Mouse (Mus musculus): ENCODE measurements around the gene Zdhhc19.

Zdhhc19 gene

DNA sequence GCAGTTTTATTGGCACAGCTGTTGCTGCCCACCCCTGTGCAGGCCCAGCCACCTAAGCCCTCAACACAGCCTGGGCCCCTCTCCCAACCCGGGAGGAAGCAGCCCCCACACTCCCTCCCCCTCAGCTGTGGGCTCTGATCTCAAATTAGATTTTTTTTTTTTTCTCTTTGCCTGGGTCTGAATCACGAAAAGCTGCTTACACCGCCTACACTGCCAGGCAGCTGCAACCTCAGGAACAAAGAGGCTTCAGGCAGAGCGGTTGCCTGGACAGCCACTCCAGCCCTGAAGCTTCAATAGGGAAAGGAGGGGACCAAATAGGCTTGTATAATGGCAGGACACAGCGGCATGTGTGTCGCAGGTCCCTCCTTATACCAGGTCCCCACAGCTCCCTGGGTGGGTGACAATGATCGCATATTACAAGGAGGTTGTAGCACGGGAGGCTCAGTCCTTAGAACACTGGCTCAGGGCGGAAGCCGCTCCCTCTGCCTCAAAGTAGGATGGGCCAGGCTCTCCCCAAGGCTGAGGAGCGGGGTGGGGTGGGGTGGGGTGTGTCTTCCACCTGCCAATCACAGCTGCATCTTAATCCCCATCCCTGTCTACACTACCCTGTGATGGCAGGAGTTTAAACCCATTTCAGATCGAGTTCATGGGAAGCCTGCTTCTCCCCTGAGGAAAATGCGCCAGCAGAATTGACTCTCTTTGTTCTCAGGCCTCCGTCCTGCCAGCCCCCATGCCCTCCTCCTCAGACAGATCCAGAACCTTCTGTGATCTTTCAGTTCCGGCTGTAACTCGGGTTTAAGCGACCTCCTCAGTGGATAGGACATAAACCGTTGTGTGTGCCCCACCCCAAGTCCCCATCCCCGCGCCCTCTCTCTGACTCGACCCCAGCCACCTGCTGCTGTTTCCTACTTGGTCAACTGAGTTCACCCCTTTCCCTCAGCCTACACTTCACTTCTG lies 20.2 kb downstream of the Zdhhc19 start:
- H3K27me3 ChIP-seq (ENCODE audit: control insufficient read depth, insufficient read depth, low read length, poor library complexity, severe bottlenecking) = no peaks in the 10 kb centered on the region
- DNase-seq (ENCODE audit: low read depth, low spot score) = peak; percentile 37
- H3K36me3 ChIP-seq (ENCODE audit: control insufficient read depth, insufficient read depth, low read length, poor library complexity, severe bottlenecking) = no peaks in the 10 kb centered on the region

DNA sequence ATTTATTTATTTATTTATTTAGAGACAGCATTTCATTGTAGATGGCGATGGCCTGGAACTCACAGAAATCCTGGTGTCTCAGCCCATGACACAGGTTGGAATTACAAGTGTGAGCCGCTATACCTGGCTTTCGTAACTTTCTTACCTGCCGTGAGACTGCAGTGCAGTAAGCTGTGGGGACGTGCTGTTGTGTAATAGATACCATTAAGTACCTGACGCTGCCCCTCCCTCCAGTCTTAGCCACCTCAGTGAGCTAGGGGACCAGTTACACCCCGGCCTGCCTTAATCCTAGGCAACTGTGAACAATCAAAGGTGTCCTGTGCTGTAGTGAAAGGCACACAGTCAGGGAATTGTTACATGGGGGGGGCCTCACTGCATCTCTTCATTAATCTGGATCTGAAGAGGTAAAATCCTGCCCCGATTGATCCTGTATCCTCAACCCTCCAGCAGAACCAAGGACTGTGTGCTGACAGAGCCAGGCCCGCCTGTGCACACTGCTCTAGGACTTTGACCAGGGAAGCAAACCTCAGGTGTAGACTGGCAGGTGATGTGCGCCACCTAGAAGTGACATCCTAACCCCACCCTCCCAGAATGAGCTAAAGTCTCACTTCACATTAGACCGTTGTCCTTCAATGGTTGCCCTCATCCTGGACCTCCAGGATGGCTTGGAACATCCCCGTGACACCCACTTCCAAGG lies 21.9 kb downstream of the Zdhhc19 start:
- H3K36me3 ChIP-seq (ENCODE audit: control insufficient read depth, insufficient read depth, low read length, poor library complexity, severe bottlenecking) = no peaks in the 10 kb centered on the region
- no peaks in the 10 kb centered on the region for H3K27me3 ChIP-seq (ENCODE audit: control insufficient read depth, insufficient read depth, low read length, poor library complexity, severe bottlenecking)
- no peak for DNase-seq (ENCODE audit: low read depth, low spot score)

DNA sequence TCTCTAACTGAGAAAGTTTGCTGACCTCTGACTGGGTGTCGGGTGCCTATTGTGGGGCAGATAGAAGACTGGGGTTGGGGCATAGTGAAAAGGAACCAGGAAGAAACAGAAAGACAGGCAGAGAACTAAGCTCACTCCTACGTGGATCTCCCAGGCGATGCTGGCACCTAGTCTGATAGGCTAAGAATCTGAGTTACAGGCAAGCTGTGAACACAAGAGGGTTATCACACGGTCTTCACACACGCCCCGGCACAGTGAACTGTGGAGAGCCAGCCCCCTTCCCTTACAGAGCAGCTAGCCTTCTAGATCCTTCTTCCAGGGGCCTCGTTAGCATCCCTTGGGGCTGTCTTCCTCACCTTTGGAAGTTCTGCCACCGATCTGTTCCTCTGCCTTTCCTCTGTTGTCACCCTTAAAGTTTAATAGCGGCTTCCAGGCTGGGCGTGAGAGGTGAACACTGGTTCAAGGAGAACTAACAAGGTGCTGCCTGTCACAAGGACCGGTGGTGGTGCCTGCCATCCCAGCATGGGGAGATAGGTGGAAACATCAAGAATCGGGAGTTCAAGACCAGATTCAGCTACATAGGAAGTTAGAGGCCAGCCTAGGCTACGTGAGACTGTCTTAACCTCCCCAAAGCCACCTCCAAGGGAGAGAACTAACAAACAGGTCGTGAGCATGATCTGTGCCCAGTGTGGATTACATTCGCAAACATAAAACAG lies 23.7 kb downstream of the Zdhhc19 start:
- Histone ChIP-seq H3K36me3 (ENCODE audit: control insufficient read depth, insufficient read depth, low read length, poor library complexity, severe bottlenecking) (no peaks in the 10 kb centered on the region), H3K27me3 (ENCODE audit: control insufficient read depth, insufficient read depth, low read length, poor library complexity, severe bottlenecking) (no peaks in the 10 kb centered on the region)
- peak; percentile 25 for DNase-seq (ENCODE audit: low read depth, low spot score)

DNA sequence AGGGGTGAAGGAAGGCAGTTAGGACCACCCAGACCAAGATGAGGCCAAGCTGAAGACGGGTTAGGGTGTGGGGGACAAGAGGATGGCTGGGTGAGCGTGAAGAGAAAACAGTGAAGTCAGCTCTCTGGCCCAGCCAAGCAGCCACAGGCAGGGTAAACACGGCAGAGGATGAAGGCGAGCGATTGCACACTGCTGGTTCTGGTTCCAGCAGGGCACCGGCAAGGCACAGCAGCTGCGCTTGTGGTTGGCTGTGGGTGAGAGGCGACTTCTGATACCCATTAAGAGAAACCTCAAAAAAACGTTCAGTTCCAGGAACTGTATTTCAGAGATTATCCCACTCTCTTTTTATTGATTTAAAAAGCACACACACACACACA lies 24.3 kb downstream of the Zdhhc19 start:
- no peaks in the 10 kb centered on the region for H3K36me3 ChIP-seq (ENCODE audit: control insufficient read depth, insufficient read depth, low read length, poor library complexity, severe bottlenecking)
- DNase-seq (ENCODE audit: low read depth, low spot score) = peak; percentile 57
- H3K27me3 ChIP-seq (ENCODE audit: control insufficient read depth, insufficient read depth, low read length, poor library complexity, severe bottlenecking) = no peaks in the 10 kb centered on the region

DNA sequence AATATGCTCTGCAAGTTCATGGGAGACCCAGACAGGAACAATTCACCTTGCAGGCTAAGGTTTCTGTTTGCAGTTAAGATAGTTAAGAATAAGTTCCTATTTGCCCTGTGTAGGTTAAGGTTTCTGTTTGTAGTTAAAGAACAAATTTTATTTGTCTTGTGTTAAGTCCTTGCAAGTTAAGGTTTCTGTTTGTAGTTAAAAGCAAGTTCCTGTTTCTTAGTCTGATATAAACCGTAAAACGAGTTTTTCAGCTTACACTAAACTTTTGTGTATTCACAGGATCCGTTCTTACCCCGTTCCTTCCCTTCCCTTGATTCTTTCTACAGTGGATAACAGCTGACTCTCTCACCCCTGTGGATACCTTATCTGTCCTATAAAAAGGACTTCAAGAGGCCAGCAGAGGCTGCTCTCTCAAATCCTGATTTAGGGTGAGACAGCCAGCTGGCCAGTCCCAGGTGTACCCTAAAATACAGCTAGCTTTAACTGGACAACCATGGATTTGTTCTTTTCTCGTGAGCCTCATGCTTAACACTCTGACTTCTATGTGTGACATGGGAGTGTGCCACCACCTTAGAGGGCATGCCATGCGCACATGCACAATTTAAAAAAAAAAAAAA lies 26.6 kb downstream of the Zdhhc19 start:
- Histone ChIP-seq H3K36me3 (ENCODE audit: control insufficient read depth, insufficient read depth, low read length, poor library complexity, severe bottlenecking) (no peaks in the 10 kb centered on the region), H3K27me3 (ENCODE audit: control insufficient read depth, insufficient read depth, low read length, poor library complexity, severe bottlenecking) (no peaks in the 10 kb centered on the region)
- peak; percentile 25 for DNase-seq (ENCODE audit: low read depth, low spot score)

DNA sequence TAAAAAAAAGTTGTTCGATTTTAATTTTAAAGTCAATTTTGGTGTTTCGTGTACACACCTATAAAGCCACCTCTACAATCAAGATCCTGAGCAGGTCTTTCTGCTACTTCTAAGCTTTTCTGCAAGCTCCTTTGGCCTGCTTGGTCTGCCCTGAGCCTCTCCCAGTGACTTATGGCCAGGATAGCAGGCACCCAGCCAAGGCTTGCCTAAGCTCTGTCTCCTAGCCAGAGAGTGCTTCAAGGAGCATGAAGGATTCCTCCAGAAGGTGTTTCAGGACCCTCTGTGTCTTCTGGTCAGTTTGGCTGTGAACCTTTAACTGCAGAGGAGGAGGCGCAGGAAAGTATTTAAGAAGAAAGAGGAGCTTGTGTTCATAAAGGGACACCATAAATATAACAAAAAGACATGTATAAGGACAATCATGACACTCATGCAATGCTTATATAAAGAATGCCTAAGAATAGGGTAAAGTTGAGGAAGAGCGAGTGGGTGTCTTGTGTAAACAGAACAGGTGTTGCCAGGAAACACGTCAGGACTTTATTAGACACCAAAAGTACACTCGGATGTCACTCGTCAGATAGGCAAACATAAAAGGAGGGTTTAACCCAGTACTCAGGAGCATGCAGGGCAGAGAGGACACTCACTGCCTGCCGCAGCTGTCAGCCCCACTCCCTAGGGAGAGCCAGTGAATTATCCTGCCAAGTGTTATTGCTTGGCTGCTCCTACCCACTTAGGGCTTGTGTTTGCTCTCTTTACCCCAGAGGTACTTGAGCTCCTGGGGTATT lies 27.6 kb downstream of the Zdhhc19 start:
- peak; percentile 68 for DNase-seq (ENCODE audit: low read depth, low spot score)
- no peaks in the 10 kb centered on the region for H3K36me3 ChIP-seq (ENCODE audit: control insufficient read depth, insufficient read depth, low read length, poor library complexity, severe bottlenecking)
- no peaks in the 10 kb centered on the region for H3K27me3 ChIP-seq (ENCODE audit: control insufficient read depth, insufficient read depth, low read length, poor library complexity, severe bottlenecking)

DNA sequence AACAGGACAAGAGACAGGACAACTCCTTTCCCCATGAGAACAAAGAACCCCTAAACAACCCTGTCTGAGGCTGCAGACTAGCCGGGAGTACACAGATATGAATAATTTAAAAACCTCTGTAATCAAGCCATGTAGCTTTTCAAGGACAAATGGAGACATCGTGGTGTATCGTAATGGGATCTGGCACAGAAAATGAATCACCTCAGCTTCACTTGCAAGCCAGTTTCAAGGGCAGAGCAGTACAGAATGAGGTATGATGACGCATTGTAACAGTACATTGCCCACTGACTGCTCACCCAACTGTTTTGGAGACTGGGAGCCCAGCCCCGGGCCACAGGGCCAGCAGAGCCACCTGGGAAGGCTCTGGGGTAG lies 28.2 kb downstream of the Zdhhc19 start:
- DNase-seq (ENCODE audit: low read depth, low spot score) = peak; percentile 22
- no peaks in the 10 kb centered on the region for H3K36me3 ChIP-seq (ENCODE audit: control insufficient read depth, insufficient read depth, low read length, poor library complexity, severe bottlenecking)

DNA sequence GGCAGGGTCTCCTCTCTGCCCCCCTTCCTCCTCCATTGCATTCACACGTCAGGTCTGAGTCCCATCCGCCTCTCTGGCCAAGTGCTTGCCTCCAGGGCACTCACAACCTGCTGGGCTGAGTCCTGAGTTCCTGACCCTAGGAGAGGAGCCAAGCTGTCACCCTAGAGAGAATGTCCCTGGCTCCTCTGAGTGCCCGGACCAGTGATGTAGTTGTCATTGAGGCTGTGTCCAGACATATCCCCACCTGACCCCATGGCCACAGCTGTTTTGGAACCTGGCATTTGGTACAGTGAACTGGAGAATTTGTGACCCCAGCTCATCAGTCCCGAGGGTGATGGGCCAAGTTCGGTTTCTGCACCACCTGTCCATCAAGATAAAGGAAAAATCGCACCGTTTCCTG lies 30.8 kb downstream of the Zdhhc19 start:
- DNase-seq (ENCODE audit: low read depth, low spot score) = no peak
- no peaks in the 10 kb centered on the region for H3K36me3 ChIP-seq (ENCODE audit: control insufficient read depth, insufficient read depth, low read length, poor library complexity, severe bottlenecking)
- H3K27me3 ChIP-seq (ENCODE audit: control insufficient read depth, insufficient read depth, low read length, poor library complexity, severe bottlenecking) = no peaks in the 10 kb centered on the region

More for the DNA sequence above, 28.2 kb downstream of the Zdhhc19 start:
- H3K27me3 ChIP-seq (ENCODE audit: control insufficient read depth, insufficient read depth, low read length, poor library complexity, severe bottlenecking) = no peaks in the 10 kb centered on the region

DNA sequence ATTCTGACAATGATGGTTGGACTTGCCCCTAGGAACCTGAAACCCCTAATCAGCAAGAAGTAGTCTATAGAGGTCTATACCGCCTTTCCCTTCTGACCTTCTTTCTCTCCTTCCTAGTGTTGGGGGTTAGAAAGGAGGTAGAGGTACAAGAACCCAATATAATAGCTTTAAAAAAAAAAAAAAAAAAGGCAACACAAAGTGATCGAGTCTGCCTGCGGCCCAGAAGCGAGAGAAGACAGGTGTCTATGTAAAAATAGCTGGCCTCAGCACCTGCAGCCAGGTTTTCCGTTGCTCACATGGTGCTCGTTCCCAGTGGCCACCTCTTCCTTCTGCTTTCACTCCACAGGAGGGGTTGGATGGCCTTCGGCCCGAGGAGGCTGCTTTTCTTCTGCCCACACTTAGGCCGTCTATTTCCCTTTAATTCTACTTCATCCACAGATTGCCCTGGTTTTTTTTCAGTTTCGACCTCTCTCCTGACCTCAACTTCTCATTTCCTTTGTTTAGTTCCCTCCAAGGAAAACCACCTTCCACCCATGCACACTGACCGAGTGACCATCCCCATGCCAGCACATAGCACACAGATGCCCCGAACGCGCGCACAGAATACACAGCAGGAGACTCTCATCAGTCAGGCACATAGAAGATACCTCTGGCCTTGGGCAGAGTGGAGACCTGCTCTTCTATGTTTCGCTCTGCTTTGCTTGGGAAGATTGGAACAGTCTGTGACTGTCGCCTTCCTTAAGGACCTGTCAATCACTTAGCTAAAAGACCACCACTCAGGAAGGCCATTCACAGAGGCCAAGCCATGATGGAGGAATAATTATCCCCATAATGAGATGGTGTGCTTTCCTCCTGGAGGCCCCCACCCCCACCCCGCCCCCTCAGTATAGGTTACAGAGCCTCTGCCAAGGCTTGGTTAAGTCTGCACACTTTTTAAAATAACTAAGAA lies 37.1 kb downstream of the Zdhhc19 start:
- H3K27me3 ChIP-seq (ENCODE audit: control insufficient read depth, insufficient read depth, low read length, poor library complexity, severe bottlenecking) = no peaks in the 10 kb centered on the region
- no peaks in the 10 kb centered on the region for H3K36me3 ChIP-seq (ENCODE audit: control insufficient read depth, insufficient read depth, low read length, poor library complexity, severe bottlenecking)
- no peak for DNase-seq (ENCODE audit: low read depth, low spot score)

DNA sequence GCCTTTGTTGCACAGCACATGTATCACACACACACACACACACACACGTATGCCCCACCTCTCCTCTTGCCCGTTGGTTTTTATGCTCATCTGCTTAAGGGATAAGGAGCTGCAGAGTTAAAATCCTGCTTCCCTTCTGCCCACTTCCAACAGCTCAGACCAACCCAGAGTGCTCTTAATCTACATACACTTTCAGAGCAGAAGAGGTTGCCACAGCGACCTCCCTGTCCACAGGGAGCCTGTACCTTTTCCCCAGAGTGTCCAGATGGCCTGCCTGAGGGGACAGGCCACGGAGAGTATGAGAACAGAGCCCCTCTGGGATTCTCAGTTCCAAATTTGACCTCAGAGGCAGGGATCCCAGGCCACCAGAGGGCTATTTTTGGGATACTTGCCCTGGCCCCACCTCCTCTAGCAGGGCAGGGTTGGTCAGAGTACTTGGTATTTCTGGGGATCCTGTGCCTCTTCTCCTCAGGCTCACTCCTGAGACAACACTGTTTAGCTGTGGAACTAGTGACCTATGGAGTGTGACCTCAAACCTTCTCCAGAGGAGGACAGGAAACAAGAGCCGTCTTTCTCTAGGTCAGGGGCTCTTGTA lies 39.2 kb downstream of the Zdhhc19 start:
- Histone ChIP-seq H3K36me3 (ENCODE audit: control insufficient read depth, insufficient read depth, low read length, poor library complexity, severe bottlenecking) (no peaks in the 10 kb centered on the region), H3K27me3 (ENCODE audit: control insufficient read depth, insufficient read depth, low read length, poor library complexity, severe bottlenecking) (no peaks in the 10 kb centered on the region)
- DNase-seq (ENCODE audit: low read depth, low spot score) = no peak

DNA sequence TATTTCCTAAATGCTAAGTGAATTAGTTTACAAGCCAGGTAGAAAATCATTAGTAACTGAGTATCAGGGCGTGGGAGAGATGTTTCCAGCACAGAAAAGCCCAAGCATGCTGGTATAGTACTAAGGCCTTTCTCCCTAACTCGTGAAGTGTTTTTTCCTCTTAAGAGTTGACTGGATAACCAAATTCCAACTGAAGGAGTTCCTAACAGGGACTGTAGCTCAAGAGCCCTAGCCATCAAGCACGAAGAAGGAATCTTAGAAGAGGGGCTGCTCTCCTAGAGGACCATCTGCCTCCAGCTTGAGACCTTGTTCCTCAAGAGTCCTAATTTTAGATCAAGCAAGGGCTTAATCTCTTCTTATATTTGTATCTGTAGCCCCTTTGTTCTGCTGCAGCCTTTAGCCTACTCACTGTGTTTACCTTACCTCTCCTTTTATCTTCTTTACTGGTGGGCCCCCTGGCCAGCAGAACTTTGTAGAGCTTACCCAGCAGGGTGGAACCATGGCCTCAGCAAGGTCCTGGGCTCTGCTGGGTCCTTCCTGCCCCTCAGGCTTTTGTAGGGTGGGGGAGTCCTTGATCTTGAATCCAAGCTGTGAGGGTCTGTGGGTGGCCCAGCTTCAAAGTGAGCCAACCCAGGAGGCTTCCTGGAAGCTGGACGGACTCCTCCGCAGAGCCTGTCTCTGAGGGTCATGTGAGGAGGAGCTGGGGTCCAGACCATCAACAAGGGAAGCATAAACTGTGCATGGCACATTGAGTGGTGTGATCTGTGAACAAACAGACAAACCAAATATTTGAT lies 42.0 kb downstream of the Zdhhc19 start:
- Histone ChIP-seq H3K36me3 (ENCODE audit: control insufficient read depth, insufficient read depth, low read length, poor library complexity, severe bottlenecking) (no peaks in the 10 kb centered on the region), H3K27me3 (ENCODE audit: control insufficient read depth, insufficient read depth, low read length, poor library complexity, severe bottlenecking) (no peaks in the 10 kb centered on the region)
- no peak for DNase-seq (ENCODE audit: low read depth, low spot score)

DNA sequence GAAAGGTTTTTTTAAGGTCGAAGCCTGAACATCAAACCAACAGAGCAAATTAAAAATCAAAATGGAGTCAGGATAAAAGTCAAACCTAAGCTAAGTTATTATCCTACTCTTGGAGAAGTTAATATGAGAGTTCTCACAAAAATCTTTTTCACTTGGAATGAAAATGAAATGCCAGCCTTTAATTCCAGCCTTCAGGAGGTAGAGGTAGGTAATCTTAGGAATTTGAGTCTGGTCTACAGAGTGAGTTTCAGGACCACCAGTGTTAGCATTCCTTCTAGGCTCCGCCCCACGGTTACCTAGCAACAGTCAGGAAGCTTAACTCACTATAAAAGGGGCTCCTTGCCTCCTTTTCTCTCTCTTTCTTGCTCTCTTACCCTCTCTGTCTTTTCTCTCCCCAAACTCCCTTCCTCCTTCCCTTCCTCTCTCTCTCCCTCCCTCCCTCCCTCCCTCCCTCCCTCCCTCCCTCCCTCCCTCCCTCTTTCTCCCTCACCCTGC lies 42.7 kb downstream of the Zdhhc19 start:
- Histone ChIP-seq H3K27me3 (ENCODE audit: control insufficient read depth, insufficient read depth, low read length, poor library complexity, severe bottlenecking) (no peaks in the 10 kb centered on the region), H3K36me3 (ENCODE audit: control insufficient read depth, insufficient read depth, low read length, poor library complexity, severe bottlenecking) (no peaks in the 10 kb centered on the region)
- no peak for DNase-seq (ENCODE audit: low read depth, low spot score)

Measured in splenic B cell, adult 2 months (primary cell).